Mouse (Mus musculus): ENCODE measurements around the gene Wdr78.
A peak's percentile ranks its signal among the peaks of the same experiment; 100 is the strongest.

Gene Wdr78

DNA sequence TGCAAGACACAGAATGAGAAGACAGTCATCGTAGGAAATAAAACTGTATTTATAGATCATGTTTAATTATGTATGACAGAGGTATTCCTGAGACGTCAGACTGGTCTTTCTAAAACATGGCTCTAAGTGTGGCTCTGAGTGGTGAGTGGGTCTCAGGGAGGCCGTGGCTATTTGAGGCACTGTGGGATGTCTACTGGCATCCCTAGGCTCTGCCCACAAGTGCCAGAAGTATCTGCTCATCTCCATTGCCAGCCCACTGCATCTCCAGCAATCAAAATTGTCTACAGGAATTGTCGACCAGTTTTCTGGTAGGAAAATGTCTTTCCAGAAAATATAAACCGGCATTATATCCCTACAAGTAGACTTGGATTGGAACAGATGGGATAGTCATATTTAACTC, 57.4 kb downstream of the Wdr78 start:
- no peak for DNase-seq (ENCODE audit: extremely low spot score, low spot score)

DNA sequence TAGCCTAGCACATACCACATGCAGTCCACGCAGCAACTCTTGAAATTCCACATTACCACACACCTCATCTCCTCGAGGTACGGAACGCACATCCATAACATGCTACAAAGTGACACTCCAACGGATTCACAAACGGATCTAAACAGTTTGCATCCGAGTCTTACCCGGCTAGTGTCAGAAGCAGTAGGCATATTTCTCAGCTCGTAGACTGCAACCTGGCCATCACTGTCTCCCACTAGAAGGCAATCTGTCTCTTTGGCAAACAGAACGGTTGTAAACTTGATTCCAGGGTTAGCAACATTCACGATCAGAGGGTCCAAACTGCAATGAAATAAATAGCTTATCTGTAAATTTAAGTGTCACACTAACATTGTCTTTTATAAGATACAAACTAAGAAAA, 66.3 kb downstream of the Wdr78 start:
- no peak for DNase-seq (ENCODE audit: extremely low spot score, low spot score)

DNA sequence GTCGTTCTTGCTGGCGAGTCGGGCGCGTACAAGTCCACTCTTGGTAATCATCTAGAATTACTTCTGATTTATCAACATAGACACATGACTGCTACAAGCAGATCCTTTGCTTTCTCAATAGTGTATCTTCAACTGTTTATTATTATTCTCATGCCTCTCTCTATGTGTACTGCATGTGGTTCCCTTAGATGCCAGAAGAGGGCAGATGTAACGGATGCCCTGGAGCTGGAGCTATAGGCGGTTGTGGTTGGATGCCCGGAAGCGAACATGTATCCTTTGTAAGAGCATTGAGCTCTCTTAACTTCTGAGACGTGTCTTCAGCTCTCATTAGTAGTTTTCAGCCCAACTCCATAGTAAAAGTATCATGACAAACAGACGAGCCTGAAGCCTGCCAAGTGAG, 71.4 kb downstream of the Wdr78 start:
- DNase-seq (ENCODE audit: extremely low spot score, low spot score), result no peak

DNA sequence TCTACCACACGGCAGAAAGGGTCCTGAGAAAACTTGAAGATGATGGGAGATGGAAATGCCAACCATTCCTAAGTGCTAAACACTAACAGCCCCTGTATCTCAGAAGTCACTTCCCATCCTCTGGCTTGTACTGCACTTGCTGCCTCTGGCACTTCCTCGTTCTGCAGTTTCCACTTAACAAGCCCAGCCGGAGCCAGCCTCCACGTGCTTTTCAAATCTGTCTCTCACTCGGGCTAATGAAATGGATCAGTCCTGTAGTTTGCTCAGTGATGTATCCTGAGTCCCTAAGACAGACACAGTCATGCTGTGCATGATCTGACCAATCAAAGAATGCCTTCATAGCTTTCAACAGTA, 74.5 kb downstream of the Wdr78 start:
- DNase-seq (ENCODE audit: extremely low spot score, low spot score), result no peak

DNA sequence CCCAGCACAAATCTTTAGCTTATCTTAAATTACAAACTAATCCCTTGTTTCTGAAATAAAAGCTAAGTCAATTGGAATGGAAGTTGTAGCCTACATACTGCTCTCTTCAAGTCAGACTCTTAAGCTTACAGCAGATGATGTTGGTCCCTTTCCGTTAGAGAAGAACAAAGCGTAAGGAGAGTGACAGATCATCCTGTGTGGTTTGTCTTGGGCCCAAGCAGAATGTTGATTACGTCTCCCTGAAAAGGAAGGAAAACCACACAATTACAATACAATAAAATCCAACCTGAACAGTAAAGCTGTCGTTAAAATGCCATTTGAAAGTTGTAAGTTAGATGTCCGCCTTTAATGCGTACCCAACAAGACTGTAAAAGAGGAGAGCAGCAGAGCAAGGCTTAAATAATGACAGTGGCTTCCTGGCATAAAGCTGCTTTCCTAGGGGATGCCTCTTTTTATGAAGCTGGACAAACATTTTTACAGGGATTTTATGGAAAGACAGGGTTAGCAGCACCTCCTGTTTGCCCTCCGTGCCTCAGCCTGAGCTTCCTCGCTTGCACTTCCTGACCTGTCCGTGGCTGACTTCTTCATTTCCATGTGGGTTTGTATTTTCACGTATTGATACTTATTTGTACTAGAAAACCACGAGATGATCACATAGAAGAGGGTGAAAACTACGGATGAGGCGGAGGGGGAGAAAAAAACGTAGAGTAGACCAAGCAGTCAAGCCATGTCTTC, 75.1 kb downstream of the Wdr78 start:
- no peak for DNase-seq (ENCODE audit: extremely low spot score, low spot score)

DNA sequence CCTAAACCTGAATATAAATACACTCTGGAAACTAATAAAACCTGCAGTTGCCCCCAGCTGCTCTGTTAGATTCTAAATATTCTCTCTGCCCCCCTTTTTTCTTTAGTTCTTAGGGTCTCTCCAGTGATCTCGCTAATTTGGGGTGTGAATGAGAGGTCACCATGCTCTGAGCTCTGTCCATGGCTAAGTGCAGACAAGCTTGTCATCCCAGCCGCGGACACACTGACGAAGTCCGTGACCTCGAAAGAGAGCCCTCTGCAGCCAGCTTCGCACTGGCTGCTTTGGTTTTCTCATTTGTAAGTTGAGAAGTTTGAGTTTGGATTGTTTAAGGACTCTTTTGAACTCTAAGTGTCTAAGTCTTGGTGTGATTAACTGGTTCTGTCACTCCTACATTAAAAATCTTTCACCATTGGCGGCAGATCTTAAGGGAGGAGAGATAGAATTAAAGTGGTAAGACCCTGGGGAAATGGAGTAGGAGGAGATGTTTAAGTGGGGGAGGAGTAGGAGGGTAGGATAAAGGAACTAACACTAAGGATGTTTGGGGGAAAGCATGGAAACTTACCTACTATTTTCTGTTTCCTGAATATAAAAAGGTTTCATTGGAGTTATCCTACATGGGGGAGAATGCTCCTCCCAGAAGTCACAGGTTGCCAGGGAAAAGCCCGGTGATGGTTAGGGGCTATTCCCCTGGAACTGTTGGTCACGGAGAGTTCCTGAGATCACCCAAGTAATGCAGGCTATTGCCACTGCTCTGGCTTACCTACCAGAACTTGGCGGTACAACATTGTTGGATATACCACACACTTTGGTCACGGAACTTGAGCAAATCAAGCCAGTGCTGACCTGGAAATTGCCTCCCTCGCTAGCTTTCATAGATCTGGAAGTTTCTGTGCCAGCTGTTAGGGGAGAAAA, 85.9 kb downstream of the Wdr78 start:
- no peak for DNase-seq (ENCODE audit: extremely low spot score, low spot score)

DNA sequence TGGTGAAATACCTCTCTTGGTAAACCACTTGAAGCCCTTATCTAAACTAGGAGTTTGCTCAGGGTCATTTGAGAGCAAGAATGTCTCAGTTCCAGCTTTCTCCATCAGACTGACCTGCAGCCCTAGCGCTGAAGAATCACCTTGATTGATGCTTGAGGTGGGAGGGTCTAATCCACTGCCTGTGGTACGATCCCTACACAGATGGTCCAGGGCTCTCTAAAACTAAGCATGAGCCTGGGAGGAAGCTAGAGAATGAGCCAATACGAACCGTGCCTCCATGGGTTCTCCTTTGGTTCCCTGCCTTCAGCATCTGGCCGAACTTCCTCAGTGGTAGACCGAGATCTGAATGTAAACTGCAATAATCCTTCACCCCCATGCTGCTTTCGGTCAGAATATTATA, 86.6 kb downstream of the Wdr78 start:
- DNase-seq (ENCODE audit: extremely low spot score, low spot score), result no peak

DNA sequence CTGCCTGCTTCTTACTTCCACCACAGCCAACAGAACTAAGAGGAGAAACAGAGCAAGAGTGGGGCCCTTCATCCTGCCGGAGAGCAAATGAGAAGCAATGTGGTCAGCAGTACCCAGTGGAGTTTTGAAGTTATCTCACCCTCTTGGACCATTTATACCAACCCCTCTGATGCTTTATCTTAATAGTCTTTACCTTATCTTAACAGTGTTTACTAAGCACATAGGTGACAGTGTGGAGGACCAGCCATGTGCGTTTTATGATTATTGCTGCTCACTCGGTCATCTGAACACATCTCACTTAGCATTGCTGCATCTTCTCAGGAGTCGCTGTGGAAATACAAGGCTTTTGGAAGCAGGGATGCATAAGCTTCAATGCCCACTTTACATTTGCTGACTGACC, 87.7 kb downstream of the Wdr78 start, which contains the start of gene Insl5:
Gene Insl5, minus strand, starts transcription at position 222 of the 400 bp plus-strand sequence.
- no peak for DNase-seq (ENCODE audit: extremely low spot score, low spot score)

DNA sequence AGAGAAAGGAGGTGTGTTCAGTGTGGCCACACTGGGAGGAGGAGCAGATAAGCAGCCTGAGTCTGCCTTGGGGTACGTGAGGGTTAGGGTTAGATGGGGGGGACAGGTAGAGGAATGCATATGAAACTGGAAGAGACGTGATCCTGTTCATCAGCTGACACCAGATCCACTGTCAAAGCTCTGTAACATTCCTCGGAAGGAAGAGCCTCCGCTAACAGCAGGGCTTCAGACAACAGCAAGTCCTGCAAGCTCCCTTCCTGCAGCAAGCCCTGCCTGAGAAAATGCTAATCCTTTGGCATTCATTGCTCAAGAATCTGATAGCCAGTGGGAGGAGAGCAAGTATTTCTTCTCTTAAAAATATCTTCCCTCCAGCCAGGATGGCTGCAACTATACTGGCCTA, 100.9 kb downstream of the Wdr78 start:
- no peak for DNase-seq (ENCODE audit: extremely low spot score, low spot score)

DNA sequence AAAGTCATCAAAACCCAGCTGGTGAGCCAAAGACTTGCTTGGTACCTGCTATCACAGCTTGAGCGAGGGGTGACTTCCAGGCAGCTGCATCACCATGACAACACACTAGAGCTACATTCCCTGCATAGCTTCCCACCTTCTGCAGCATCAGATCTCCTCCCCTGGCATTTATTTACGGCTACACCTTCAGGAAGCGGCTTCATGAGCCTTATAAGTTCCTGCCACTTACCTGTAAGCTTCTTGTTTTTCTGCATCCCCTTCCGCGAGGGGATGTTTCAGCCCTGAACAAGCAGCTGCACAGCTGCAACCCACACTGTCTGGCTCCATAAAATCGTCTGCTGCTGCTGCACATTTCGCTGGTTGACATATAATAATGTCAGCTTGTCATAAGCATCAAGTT, 102.5 kb downstream of the Wdr78 start:
- DNase-seq (ENCODE audit: extremely low spot score, low spot score), result no peak

DNA sequence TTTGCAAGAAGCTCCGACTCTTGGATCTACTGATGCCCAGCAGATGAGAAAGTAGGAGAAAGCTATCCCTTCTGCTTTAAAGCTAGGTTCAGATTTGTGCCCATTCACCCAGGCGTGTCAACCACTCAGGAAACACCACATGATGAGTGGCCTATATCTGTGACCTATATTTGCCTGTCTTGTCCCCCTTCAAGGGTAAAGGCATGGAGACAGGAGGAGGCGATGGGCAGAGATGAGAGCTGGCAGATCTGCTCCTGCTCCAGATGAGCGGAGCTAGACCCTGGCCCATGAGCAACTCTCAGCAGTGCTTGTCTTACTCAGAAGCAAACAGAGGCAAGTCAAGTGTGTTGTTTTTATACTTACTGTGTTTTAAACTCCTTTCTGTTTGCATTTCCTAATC, 103.6 kb downstream of the Wdr78 start:
- DNase-seq (ENCODE audit: extremely low spot score, low spot score), result no peak

DNA sequence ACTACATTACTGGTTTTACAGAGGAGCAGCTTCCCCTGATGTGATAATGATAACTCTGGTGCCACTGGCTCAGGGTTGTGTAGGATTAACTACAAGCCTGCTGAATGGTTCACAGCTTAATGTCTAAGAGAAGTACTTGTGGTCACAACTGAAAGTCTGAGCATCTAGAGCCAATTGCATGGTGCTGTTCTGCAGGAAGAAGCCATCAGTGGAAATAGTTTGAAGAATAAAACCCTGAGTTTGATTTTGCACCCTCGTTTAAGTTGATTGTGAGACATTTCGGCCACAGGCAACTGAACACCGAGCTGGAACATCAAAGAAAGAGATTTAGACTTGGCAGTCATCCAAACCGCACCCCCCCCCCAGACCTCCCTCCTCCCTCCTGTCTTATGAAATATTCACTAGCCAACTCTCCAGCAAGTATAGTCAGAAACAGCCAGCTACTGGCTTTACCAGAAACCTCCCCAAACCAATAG, 107.4 kb downstream of the Wdr78 start:
- DNase-seq (ENCODE audit: extremely low spot score, low spot score), result no peak

DNA sequence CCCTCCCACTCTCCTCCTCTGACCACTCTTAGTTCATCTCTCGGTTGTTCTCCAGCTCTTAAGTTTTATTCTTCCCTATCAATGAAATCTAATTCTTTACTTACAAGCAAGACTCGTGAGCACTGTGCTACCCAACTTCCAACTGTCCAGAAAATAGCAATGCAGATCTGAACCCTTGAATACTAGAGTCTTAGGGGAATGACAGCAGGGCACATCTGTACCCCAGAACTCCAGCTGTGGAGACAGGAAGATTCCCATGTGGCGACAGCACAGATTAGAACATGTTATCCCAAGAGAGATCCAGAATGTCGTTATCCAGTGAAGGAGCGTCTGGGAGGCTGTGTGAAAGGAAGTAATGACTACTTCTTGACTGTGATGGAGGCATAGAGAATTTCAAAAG, 108.1 kb downstream of the Wdr78 start:
- no peak for DNase-seq (ENCODE audit: extremely low spot score, low spot score)

DNA sequence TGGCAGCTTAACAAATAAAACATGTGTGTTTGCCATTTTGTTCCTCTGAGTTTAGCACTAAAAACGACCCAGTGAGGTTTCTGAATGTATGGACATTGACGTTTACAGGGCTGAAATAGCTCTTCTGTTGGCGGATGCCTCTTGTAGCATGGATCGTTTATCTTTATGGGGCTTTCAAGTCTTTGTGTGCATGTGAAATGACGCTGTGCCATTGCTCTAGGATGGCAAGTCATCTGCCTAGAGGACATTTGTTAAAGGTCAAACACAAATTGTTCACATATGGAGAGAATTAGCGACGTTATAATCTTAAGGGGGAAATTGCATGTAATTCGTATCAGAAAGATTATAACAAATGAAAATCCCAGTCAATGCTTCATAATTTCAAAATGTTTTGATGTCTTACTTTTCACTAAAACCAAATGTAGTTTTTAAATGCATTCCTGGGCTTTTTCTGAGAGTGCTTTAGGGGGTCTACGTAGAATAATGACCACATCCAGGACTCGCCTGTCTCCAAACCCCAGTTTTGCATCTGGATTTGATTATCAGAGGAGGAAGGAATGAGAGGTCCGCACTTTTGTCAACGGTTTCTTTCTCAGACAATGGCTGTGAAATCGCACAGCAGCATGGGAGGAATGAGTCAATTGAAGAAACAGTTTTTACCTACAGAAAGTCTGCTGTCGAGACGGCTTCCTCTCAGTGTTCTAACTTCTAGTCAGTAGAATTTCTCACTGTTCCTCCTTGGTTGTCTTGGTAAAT, 109.0 kb downstream of the Wdr78 start:
- peak; percentile 23 for DNase-seq (ENCODE audit: extremely low spot score, low spot score)

DNA sequence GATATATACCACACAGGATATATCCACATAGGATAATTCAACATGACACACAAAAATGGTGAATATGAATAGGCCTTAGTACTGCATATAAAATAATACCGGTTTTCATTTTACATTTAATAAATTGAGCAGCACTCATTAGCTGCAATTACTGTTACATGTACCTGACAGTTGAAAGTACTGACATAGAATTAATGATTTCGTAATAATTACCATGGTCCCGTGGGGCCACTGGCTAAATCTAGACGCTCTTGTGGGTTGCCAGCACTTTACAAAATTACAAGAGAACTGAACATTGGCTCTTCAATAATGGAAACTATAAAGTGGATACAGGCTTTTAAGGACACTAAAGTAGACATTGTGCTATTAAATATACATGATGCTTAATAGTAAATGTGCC, 109.7 kb downstream of the Wdr78 start:
- no peak for DNase-seq (ENCODE audit: extremely low spot score, low spot score)

DNA sequence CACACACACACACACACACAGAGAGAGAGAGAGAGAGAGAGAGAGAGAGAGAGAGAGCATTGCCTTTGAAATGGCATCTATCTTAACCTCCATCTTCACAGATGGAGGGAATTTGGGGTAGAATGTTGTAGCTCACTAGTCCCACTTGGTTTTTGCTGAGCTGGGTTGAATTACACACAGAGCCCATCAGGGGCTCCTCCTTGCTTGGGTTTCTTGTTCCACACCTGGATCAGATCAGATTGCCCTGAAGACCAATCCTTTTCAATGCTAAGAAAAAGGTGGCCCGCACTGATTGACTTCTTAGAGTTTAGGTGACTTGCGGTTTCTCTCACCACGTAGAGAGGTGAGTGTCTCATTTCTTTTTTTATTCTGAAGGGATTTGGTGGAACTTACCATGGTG, 122.7 kb downstream of the Wdr78 start:
- no peak for DNase-seq (ENCODE audit: extremely low spot score, low spot score)

DNA sequence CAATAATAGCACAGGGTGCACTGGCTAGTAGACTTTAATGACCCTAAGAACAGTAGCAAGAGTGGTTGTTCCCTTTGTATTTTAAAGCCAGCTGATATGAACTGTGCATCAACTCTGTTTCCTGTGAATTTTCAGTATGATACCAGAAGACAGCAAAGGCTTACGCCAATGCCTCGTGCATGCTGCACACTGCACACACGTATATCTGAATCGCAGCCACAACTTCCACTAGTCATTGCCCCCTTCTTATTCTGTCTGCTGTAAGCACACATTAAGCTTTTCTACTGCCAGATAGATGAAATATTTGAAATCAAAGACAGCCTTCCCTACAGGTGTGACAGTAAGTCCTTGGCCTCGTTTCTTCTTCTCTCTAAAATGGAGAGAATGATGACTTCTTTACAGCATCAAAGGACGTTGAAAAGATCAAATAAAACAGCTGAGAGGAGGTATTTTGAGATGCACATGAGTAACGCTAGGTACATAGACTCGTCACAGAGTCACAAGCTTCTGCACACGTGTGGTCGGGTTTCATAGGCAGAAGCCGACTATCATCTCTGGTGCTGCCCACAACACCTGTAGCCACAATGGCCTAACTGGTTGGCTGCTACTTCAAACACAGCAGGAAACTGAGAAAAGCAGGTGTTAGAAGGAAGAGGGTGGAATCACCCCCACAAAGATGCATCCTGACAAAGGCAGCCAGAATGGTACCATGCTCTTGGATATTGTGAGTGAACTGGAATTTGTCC, 123.6 kb downstream of the Wdr78 start:
- DNase-seq (ENCODE audit: extremely low spot score, low spot score), result no peak

DNA sequence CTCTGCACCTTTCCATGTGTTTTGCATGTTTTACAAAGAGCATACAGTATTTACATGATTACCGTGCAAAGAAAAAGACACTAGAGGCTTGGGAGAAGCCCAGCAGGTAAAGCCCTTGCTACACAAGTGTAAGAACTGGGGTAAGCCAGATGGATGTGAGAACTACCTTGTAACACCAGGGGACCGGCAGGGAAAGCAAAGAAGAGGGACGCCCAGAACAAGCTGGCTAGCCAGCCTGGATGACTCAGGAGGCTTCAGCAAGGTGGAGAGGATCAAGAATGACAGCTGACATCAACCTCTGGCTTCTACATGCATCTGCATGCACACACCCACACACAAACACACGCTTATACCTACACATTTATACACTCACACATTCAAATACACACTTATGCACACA, 124.3 kb downstream of the Wdr78 start:
- no peak for DNase-seq (ENCODE audit: extremely low spot score, low spot score)

DNA sequence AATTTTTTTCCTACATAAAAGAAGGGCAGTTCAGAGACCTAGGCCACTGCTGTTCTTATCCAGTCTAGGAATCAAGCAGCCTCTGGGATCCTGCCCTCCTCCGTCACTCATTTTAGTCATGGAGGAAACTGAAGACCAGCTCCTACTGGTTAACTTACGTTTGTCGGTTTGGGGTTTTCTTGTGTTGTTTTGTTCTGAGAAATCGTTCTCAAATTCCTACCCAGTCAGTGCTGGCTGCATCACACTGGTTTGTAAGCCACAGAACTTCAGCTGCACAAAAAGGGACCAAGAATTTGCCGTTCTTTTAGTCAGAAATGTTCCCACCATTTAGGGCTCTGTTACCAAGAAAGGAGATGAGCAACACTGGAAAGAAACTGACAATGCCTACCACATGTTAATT, 125.0 kb downstream of the Wdr78 start:
- no peak for DNase-seq (ENCODE audit: extremely low spot score, low spot score)

DNA sequence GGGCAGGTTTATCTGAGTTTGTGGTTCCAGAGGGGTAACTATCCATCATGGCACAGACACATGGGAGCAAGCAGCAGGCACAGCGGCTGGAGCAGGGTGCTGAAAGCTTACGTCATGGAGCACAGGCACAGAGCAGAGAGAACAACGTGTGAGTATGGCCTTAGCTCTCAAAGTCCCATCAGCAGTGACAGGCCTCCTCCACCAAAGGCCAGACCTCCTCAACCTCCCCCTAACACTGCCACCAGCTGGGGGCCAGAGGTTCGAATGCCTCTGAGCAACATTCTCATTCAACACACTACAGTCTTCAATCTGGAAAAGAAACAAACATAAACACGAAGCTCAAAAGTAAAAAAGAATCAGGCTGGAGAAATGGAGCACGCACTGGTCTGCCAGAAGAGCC, 125.8 kb downstream of the Wdr78 start:
- DNase-seq (ENCODE audit: extremely low spot score, low spot score), result no peak
